Mouse (Mus musculus): ENCODE measurements around the gene Nudt8. TPM values are rescaled to one million over a fixed set of nuclear protein-coding genes. Genes with fewer than 3 reads are reported as not detected.
"Not testable (repeated sequence)": the region's sequence is repeated elsewhere in the genome, so short reads cannot be mapped to it uniquely, and the experiment has no call there.

The Nudt8 gene
- total RNA-seq, 2 experiments from 2014 or later: 14.6 to 14.8 TPM

DNA sequence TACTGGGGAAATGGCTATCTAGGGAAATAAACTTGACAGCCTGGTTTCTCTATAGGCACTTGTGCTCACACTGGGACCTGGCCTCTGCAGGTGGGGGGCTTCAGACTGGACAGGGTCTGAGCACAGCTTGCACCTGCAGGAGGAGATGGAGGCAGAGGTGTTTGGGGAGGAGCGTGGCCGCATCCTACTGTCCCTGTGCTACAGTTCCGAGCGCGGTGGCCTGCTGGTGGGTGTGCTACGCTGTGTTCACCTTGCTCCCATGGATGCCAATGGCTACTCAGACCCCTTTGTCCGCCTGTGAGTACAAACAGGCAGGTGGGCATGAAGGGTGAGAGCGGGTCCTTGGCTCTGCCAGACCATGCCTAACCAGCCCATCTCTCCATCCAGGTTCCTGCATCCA is 5.6 kb downstream of the Nudt8 start:
- no peak for DNase-seq
- intact Hi-C loops (cut with DNase I): no loop called here

- DNase-seq: no peak
- intact Hi-C loops (cut with DNase I): loop anchor here (10.0 kb wide), 1 partner anchor 204 kb away; the partner anchor contains the start of genes AC109138.7 and Clcf1
These were observed 10.7 kb downstream of the Nudt8 start for GRCm38 (mm10) chr19:4011086-4011485.

- intact Hi-C loops (cut with DNase I): loop anchor here (10.0 kb wide), 1 partner anchor 202 kb away; the partner anchor contains the start of genes AC109138.7 and Clcf1
- peak; percentile 96 for DNase-seq
These were observed 12.1 kb downstream of the Nudt8 start, which contains the start of gene Ndufv1 for GRCm38 (mm10) chr19:4012432-4013022. Ndufv1 (minus strand) TSS chr19:4012806.

DNA sequence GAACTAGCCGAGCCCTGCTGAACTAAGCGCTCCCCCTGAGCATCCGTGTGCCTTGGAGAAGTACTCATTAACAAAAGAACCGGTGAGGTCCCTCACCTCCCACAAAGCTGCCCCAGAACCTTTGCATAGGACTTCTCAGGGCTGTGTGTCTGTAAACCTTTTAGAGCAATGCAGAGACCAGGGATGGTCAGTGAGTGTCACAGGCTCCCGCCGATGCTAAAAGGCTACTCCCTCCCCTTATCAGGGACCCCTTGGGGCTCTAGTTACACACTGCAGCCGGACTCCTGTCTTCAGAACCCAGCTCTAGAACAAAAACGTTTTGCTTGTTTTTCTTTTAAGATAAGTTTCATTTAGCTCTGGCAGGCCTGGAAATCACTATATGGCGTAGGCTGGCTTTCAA is 12.7 kb downstream of the Nudt8 start:
- intact Hi-C loops (cut with DNase I): loop anchor here (10.0 kb wide), 1 partner anchor 202 kb away; the partner anchor contains the start of genes AC109138.7 and Clcf1

GRCm38 (mm10) chr19:4014802-4015201 is 14.4 kb downstream of the Nudt8 start:
- intact Hi-C loops (cut with DNase I): loop anchor here (10.0 kb wide), 1 partner anchor 200 kb away; the partner anchor contains the start of genes AC109138.7 and Clcf1
- DNase-seq: no peak

More for the DNA sequence above, 12.7 kb downstream of the Nudt8 start:
- DNase-seq: no peak

GRCm38 (mm10) chr19:4015635-4016034 is 15.3 kb downstream of the Nudt8 start:
- intact Hi-C loops (cut with DNase I): loop anchor here (10.0 kb wide), 1 partner anchor 199 kb away; the partner anchor contains the start of genes AC109138.7 and Clcf1
- no peak for DNase-seq

GRCm38 (mm10) chr19:4017921-4018587 is 17.7 kb downstream of the Nudt8 start:
- intact Hi-C loops (cut with DNase I): loop anchor here (10.0 kb wide), 1 partner anchor 197 kb away; the partner anchor contains the start of genes AC109138.7 and Clcf1
- DNase-seq: no peak

DNA sequence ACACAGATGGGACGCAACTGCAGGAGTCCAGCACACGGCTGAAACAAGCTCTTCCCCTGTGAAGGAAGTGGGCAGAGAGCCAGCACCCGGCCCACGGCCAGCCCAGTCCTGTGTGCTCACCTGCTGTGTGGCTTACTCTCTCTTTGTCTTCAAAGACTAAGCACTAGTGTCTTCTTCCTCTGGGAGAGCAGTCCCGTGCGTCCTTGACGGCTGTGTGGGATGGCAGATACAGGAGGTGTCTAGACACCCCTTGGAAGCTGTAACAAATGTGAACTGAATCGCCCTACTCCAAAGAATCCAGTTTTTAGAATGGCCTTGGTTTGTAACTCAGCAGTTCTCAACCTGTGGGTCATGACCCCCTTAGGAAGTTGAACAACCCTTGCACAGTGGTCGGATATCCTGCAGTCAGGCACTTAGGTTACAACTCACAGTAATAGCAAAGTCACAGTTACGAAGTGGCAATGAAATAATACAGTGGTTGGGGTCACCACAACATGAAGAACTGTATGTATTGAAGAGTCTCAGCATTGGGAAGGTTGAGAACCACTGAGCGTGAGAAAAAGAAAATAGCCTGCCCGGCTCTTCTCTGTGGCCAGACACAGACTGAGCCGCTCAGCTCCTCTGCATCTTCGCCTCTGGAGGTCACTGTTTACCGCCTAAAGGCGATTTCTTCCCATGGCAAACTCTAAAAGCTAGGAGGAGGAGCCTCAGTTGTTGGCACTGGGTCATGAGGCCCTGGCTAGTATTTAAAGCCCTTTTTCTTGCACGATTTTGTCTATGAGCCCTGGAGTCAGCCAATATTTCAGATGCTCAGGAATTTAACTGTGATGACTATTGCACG is 18.6 kb downstream of the Nudt8 start:
- peak; percentile 79 for DNase-seq
- intact Hi-C loops (cut with DNase I): loop anchor here (10.0 kb wide), 1 partner anchor 196 kb away; the partner anchor contains the start of genes AC109138.7 and Clcf1

DNA sequence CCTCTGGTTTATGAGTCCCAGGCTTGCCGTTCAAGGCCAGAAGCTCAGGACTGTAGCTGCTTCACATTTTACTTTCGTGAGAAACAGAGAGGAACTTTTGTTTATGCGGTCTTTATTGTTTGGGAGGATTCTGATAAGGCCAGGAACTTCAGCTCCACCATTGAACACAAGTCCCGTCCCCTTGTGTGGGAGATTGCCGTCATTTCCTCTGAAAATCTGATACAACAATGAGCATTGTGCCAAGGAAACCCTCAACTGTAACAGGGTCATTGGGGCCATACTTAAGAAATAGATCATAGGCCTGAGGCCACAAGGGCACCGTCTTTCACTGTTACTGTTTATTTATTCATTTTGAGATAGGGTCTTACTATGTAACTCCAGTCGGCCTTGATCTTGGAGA is 22.8 kb downstream of the Nudt8 start:
- DNase-seq: no peak
- intact Hi-C loops (cut with DNase I): no loop called here

DNA sequence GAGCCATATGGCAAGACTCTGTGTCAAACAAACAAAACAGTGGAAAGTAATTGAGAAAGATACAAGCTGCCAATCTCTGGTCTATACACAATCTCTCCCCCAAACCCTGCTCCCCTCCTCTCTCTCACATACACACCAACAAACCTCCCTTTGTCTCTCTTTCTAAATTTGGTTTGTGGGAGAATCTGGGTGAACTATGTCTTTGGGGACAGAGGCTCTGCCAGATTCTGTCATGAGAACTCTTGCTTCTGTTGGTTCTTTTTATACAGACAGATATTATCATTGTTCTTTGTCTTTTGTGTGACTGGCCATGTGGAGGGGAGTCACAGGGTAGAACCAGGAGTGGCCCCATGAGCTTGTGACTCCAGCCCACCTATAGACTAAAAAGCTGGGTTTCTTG is 27.2 kb downstream of the Nudt8 start:
- DNase-seq: no peak
- intact Hi-C loops (cut with DNase I): no loop called here

GRCm38 (mm10) chr19:4032668-4033067 is 32.3 kb downstream of the Nudt8 start:
- no peak for DNase-seq
- intact Hi-C loops (cut with DNase I): no loop called here

DNA sequence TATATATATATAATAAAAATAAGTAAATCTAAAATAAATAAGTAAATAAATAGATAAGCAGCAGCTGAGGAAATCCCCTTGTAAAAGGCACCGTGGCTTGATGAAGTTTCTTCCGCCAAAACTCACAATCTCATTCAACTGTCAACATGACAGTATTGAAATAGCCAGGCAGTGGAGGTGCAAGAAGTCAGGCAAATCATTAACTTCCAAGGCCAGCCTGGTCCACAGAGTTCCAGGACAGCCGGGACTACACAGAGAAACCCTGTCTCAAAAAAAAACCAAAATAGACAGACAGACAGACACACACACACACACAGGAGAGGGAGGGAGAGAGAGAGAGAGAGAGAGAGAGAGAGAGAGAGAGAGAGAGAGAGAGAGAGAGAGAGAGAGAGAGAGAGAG is 32.9 kb downstream of the Nudt8 start:
- intact Hi-C loops (cut with DNase I): no loop called here
- no peak for DNase-seq

DNA sequence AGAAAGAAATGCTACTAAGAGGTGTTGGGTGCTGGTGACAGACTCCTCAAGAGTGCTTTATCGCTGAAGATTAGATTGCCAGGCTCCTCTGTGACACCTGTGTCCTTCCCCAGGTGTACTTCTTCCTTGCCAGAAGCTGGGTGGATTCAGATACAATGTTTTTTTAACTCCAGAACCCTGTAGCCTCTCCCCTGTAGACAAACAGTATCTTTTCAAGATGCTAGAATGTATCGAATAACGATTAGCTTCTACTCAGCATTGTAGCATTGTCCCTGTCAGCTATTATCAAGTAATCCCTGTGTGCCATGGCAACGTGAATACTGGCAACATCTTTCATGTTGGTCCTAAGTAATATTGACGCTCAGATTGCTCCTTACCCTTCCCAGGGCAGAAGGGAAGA is 33.4 kb downstream of the Nudt8 start:
- DNase-seq: no peak
- intact Hi-C loops (cut with DNase I): no loop called here

DNA sequence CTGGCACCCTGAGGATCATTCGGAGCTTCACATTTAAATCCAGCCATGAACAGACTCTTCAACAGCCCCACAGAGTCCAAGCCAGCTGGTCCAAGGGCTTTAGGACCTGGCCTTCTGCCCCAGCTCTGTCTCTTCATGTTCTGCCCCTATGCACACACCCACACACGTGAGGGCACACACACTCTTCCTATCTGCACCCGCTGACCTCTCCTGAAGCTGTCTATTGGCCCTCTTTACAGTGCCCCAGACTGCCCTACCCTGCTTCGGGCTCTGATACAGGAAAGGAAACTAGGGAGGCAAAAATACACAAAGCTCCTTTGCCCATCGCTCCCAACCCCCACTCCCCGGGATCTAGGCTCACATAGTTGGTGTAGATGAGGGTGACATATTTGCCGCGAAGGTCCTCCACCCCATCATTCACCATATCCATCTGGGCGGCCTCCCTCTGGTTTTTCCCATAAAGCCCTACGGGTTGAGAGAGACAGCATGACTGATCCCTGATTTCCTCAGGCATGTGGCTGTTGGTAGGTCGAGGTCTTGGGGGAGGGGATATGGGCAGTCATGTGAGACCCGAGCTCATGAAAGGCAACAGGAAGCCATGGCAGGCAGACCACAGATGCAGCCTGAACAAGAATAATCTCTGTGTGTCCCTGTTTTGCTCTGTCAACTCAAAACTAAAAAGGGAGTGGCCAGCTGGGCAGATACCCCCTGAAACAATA is 36.1 kb downstream of the Nudt8 start:
- DNase-seq: no peak
- intact Hi-C loops (cut with DNase I): no loop called here

DNA sequence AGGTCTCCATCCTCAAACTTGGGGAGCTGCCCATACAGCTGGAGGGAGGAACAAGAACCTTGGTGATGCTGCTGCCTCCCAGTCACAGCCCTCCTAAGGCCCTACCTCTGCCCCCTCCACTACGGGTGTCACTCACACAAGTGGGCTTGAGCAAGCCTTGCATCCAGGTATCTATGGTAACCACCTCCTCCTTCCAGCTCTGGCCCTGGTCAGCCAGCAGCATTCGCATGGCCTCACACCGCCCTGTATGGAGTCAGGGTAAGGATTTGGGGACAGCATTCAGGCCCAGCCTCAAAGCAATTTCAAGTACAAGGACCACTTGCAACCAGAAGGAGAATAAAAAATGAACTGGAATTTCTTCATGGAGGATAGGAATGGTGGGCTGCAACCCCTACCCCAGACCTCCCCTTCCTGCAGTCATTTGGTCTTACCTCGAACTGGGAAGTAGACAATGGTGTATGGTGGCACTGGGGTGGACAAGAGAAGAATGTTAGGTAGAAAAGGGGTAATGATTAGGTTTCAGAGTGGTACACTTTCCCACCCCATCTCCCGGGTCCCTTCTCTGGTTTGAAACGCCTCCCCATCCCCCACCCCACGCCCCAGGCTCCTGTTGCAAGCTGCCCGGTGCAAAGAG is 36.9 kb downstream of the Nudt8 start:
- intact Hi-C loops (cut with DNase I); DNase-seq: not testable (repeated sequence)

DNA sequence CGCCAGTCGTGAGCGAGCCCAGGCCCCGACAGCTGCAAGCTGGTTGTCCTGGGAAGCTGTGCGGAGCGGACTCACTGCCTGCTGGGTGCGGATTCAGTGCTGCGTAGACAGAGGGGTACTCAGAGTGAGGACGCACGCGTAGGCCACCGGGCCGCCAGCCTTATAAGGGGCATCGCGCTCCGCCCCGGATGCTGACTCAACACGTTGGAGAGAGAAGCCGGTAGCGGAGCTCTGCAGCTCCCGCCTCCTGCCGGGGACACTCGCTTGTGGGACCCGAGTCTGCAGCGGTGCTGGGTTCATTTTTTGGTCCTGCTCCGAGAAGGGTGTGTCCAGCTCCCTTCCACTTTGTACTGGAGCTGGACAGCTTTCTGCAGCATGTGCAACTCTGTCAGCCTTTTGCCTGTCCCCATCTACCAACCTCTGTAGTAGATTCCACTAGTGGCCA is 37.4 kb downstream of the Nudt8 start, which contains the start of gene Gstp1:
Gene Gstp1, minus strand, starts transcription at position 198 of the 445 bp plus-strand sequence.
- intact Hi-C loops (cut with DNase I): no loop called here
- peak; percentile 82 for DNase-seq

DNA sequence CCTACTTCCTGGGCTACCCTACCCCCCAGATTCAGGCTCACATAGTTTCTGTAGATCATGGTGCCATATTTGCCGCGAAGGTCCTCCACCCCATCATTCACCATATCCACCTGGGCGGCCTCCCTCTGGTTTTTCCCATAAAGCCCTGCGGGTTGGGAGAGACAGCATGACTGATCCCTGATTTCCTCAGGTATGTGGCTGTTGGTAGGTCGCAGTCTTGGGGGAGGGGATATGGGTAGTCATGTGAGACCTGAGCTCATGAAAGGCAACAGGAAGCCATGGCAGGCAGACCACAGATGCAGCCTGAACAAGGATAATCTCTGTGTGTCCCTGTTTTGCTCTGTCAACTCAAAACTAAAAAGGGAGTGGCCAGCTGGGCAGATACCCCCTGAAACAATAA is 40.6 kb downstream of the Nudt8 start:
- DNase-seq; intact Hi-C loops (cut with DNase I): not testable (repeated sequence)

DNA sequence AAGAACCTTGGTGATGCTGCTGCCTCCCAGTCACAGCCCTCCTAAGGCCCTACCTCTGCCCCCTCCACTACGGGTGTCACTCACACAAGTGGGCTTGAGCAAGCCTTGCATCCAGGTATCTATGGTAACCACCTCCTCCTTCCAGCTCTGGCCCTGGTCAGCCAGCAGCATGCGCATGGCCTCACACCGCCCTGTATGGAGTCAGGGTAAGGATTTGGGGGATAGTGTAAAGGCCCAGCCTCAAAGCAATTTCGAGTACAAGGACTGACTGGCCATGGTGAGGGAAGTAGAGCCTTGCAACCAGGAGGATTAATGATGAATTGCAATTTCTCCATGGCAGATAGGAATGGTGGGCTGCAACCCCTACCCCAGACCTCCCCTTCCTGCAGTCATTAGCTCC is 41.1 kb downstream of the Nudt8 start:
- DNase-seq; intact Hi-C loops (cut with DNase I): not testable (repeated sequence)

DNA sequence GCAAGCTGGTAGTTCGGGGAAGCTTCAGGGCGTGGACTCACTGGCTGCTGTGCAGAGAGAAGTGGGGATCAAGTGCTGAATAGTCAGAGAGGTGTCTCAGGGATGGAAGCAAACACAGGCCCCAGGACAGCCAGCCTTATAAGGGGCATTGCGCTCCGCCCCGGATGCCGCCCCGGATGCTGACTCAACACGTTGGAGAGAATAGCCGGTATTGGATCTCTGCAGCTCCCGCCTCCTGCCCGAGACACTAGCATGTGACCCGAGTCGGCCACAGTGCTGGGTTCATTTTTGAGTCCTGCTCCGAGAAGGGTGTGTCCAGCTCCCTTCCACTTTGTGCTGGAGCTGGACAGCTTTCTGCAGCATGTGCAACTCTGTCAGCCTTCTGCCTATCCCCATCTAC is 41.7 kb downstream of the Nudt8 start:
- no peak for DNase-seq
- intact Hi-C loops (cut with DNase I): no loop called here

DNA sequence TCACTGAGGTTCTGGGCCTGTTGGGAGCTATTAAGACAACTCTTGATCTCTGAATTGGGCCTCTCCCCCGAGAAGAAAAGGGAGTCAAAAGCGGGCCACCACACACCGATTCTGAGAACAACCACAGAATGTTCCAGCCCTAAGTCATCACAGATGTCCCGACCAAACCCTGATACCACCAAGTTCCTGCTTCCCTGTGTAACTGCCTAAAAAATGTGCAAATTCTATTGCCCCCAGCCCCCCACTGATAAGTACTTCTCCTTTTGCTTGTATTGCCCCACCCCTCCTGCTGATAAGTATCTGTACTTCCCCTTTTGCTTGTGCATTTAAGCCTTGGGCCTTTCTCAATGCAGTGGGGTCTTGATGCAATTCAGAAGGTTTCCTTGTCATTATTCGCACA is 43.7 kb downstream of the Nudt8 start:
- DNase-seq; intact Hi-C loops (cut with DNase I): not testable (repeated sequence)

Measured in left cerebral cortex, postnatal 4 days (tissue).